Mouse (Mus musculus) CH12.LX (cell line): ENCODE measurements around the gene Qpctl.
A peak's percentile ranks its signal among the peaks of the same experiment; 100 is the strongest.

ENCODE experiments used
- CHD2 ChIP-seq: IDR thresholded peaks from 2 replicates; pipeline ENCODE4 v1.6.1; 2011; ENCODE audit warnings: low read length, improper control_type of control experiment
- ETS1 ChIP-seq: conservative IDR thresholded peaks from 2 replicates; pipeline ENCODE4 v1.6.1; 2012; ENCODE audit warnings: low read depth, mild to moderate bottlenecking, inconsistent platforms, low read length, improper control_type of control experiment, moderate library complexity
- HCFC1 ChIP-seq: IDR thresholded peaks from 2 replicates; pipeline ENCODE4 v1.6.1; 2012; ENCODE audit warnings: low read depth, mild to moderate bottlenecking, inconsistent platforms, low read length, improper control_type of control experiment
- MAX ChIP-seq: IDR thresholded peaks from 2 replicates; pipeline ENCODE4 v1.6.1; 2011; ENCODE audit warnings: low read length, improper control_type of control experiment
- ZKSCAN1 ChIP-seq: IDR thresholded peaks from 2 replicates; pipeline ENCODE4 v1.6.1; 2012; ENCODE audit warnings: low read depth, inconsistent platforms, low read length, improper control_type of control experiment, borderline replicate concordance

GRCm38 (mm10) chr7:19093537-19094385 is 55.3 kb downstream of the Qpctl start:
- TF ChIP-seq HCFC1 (peak; percentile 59), CHD2 (peak; percentile 84), ZKSCAN1 (no peak), ETS1 (peak; percentile 82), MAX (peak; percentile 16; the same call in 1 of the 2 replicates)
